Mouse (Mus musculus) thymus, adult 18-20 months (tissue): Measurements from ENCODE around the gene Fam83e.

Source experiments
- DNase-seq, 2 experiments: peaks; one replicate each; pipeline ENCODE4 v3.0.0; 2022; ENCODE audit warnings: mixed read lengths in 2 of 2

Gene Fam83e

GRCm38 (mm10) chr7:45742338-45742737 is 21.3 kb downstream of the Fam83e start:
- no peak for DNase-seq

GRCm38 (mm10) chr7:45744387-45744786 is 23.4 kb downstream of the Fam83e start:
- DNase-seq = no peak

GRCm38 (mm10) chr7:45746518-45746917 is 25.5 kb downstream of the Fam83e start:
- no peak for DNase-seq

- no peak for DNase-seq
These were observed 26.4 kb downstream of the Fam83e start for GRCm38 (mm10) chr7:45747450-45747849.

GRCm38 (mm10) chr7:45748110-45748509 is 27.1 kb downstream of the Fam83e start:
- DNase-seq = no peak

GRCm38 (mm10) chr7:45749401-45749800 is 28.4 kb downstream of the Fam83e start:
- no peak for DNase-seq

GRCm38 (mm10) chr7:45750162-45750561 is 29.1 kb downstream of the Fam83e start:
- DNase-seq = no peak

- no peak for DNase-seq
These were observed 34.7 kb downstream of the Fam83e start for GRCm38 (mm10) chr7:45755703-45756102.

- peak in 1 of 2 experiments; percentile 21 for DNase-seq
These were observed 38.4 kb downstream of the Fam83e start for GRCm38 (mm10) chr7:45759400-45759799.

- DNase-seq = no peak
These were observed 39.1 kb downstream of the Fam83e start for GRCm38 (mm10) chr7:45760151-45760550.

GRCm38 (mm10) chr7:45765995-45766394 is 45.0 kb downstream of the Fam83e start:
- no peak for DNase-seq

- DNase-seq = no peak
These were observed 45.8 kb downstream of the Fam83e start for GRCm38 (mm10) chr7:45766764-45767163.

GRCm38 (mm10) chr7:45767500-45767899 is 46.5 kb downstream of the Fam83e start:
- DNase-seq = no peak

GRCm38 (mm10) chr7:45770427-45771082 is 49.5 kb downstream of the Fam83e start:
- no peak for DNase-seq

- DNase-seq = no peak
These were observed 50.1 kb downstream of the Fam83e start for GRCm38 (mm10) chr7:45771101-45771500.

- no peak for DNase-seq
These were observed 54.2 kb downstream of the Fam83e start for GRCm38 (mm10) chr7:45775237-45775636.
